Mouse (Mus musculus): ENCODE results near the gene Hist1h1d. TPM values are rescaled to one million over a fixed set of nuclear protein-coding genes. Genes with fewer than 3 reads are reported as not detected.
"Not testable (repeated sequence)": the region's sequence is repeated elsewhere in the genome, so short reads cannot be mapped to it uniquely, and the experiment has no call there.

The Hist1h1d gene
- polyA plus RNA-seq, 1 experiment from 2014 or later, result 0.52 TPM

DNA sequence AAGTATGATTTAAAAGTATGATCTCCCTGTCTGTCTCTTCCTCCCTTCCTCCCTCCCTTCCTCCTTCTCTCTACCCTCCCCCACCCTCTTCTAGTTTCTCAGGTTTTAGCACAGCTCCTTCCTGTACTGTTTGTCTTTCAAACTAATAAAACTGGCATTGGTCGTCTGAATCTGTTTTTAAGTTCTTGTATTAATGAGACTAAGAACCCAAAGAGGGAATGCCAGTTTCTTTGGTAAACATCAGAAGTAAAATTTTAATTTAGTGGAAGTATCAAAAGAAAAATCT, 33.8 kb downstream of the Hist1h1d start:
- peak overlapping the region; percentile 72 for H3K9ac ChIP-seq
- H3K27ac ChIP-seq, result peak overlapping the region; percentile 95
- peaks cover 28% of the 10 kb centered on the region for H3K4me1 ChIP-seq
- H3K9me3 ChIP-seq, result no peaks in the 10 kb centered on the region
- WGBS, result 7% methylated on average over 1 of the region's 1 CpGs
- no peaks in the 10 kb centered on the region for H3K27me3 ChIP-seq
- H3K4me3 ChIP-seq, result peak overlapping the region; percentile 50
- peak overlapping the region; percentile 84 for H3K4me2 ChIP-seq
- no peaks in the 10 kb centered on the region for H3K36me3 ChIP-seq
- no peak for ATAC-seq (ENCODE audit: insufficient number of reproducible peaks, insufficient read depth, low FRiP score, low TSS enrichment, low read depth)

- ATAC-seq (ENCODE audit: insufficient number of reproducible peaks, insufficient read depth, low FRiP score, low TSS enrichment, low read depth), result no peak
- 93% methylated on average over 7 of the region's 7 CpGs for WGBS
- no peak overlapping the region for H3K27ac ChIP-seq
- H3K27me3 ChIP-seq, result no peaks in the 10 kb centered on the region
- H3K4me2 ChIP-seq, result no peak overlapping the region
- no peaks in the 10 kb centered on the region for H3K9me3 ChIP-seq
- H3K36me3 ChIP-seq, result no peaks in the 10 kb centered on the region
- H3K4me1 ChIP-seq, result peaks cover 4% of the 10 kb centered on the region; the same call in 1 of the 2 replicates
- no peak overlapping the region for H3K4me3 ChIP-seq
- H3K9ac ChIP-seq, result no peak overlapping the region
These were observed 38.1 kb downstream of the Hist1h1d start for GRCm38 (mm10) chr13:23591206-23591605.

GRCm38 (mm10) chr13:23591886-23592285, 38.8 kb downstream of the Hist1h1d start:
- not testable (repeated sequence) for H3K4me1 ChIP-seq; H3K9ac ChIP-seq; H3K36me3 ChIP-seq; H3K27ac ChIP-seq; H3K9me3 ChIP-seq; H3K27me3 ChIP-seq; ATAC-seq (ENCODE audit: insufficient number of reproducible peaks, insufficient read depth, low FRiP score, low TSS enrichment, low read depth); H3K4me3 ChIP-seq; H3K4me2 ChIP-seq
- 86% methylated on average over 7 of the region's 7 CpGs for WGBS

GRCm38 (mm10) chr13:23592614-23593013, 39.6 kb downstream of the Hist1h1d start:
- Histone ChIP-seq H3K27ac (no peak overlapping the region), H3K36me3 (no peaks in the 10 kb centered on the region), H3K9ac (no peak overlapping the region), H3K9me3 (no peaks in the 10 kb centered on the region), H3K4me2 (no peak overlapping the region), H3K4me3 (no peak overlapping the region), H3K4me1 (no peaks in the 10 kb centered on the region), H3K27me3 (no peaks in the 10 kb centered on the region)
- 70% methylated on average over 7 of the region's 7 CpGs for WGBS
- ATAC-seq (ENCODE audit: insufficient number of reproducible peaks, insufficient read depth, low FRiP score, low TSS enrichment, low read depth), result no peak

GRCm38 (mm10) chr13:23593051-23593770, 40.1 kb downstream of the Hist1h1d start:
- no peaks in the 10 kb centered on the region for H3K9me3 ChIP-seq
- H3K27ac ChIP-seq, result peak overlapping the region; percentile 44
- no peak for ATAC-seq (ENCODE audit: insufficient number of reproducible peaks, insufficient read depth, low FRiP score, low TSS enrichment, low read depth)
- H3K4me1 ChIP-seq, result no peaks in the 10 kb centered on the region
- H3K4me2 ChIP-seq, result no peak overlapping the region
- no peak overlapping the region for H3K9ac ChIP-seq
- H3K4me3 ChIP-seq, result no peak overlapping the region
- no peaks in the 10 kb centered on the region for H3K27me3 ChIP-seq
- H3K36me3 ChIP-seq, result no peaks in the 10 kb centered on the region
- 65% methylated on average over 5 of the region's 5 CpGs for WGBS

DNA sequence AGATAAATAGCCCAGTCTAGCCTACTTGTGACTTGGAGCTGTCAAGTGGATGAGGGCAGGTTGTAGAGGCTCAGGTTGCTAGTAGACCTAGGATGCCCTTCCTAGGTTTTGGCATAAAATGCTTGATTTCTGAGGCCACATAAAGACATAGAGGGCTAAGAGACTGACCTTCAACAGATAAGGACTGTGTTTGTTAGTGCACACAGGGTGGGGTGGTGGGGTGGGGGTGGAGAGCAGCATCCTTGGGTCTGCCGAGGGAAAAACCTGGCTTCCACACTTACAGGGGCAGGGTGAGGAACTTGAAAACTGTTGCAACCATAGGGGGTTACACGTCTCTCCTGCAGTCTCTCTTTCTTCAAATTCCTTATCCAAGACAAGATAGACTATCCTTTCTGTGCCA, 42.1 kb downstream of the Hist1h1d start:
- Histone ChIP-seq H3K27ac (no peak overlapping the region), H3K9ac (no peak overlapping the region), H3K9me3 (no peaks in the 10 kb centered on the region), H3K27me3 (no peaks in the 10 kb centered on the region), H3K4me2 (no peak overlapping the region), H3K4me3 (no peak overlapping the region), H3K4me1 (no peaks in the 10 kb centered on the region), H3K36me3 (no peaks in the 10 kb centered on the region)
- 87% methylated on average over 2 of the region's 2 CpGs for WGBS
- no peak for ATAC-seq (ENCODE audit: insufficient number of reproducible peaks, insufficient read depth, low FRiP score, low TSS enrichment, low read depth)

GRCm38 (mm10) chr13:23595622-23596372, 42.7 kb downstream of the Hist1h1d start:
- 81% methylated on average over 7 of the region's 7 CpGs for WGBS
- H3K27ac ChIP-seq, result no peak overlapping the region
- no peaks in the 10 kb centered on the region for H3K4me1 ChIP-seq
- H3K9ac ChIP-seq, result 0 out of 2 replicates have a peak overlapping the region, but pooled peaks have one; percentile 12
- H3K4me3 ChIP-seq, result no peak overlapping the region
- no peaks in the 10 kb centered on the region for H3K9me3 ChIP-seq
- ATAC-seq (ENCODE audit: insufficient number of reproducible peaks, insufficient read depth, low FRiP score, low TSS enrichment, low read depth), result no peak
- H3K27me3 ChIP-seq, result no peaks in the 10 kb centered on the region
- no peaks in the 10 kb centered on the region for H3K36me3 ChIP-seq
- H3K4me2 ChIP-seq, result no peak overlapping the region

GRCm38 (mm10) chr13:23597957-23598356, 44.9 kb downstream of the Hist1h1d start:
- no peaks in the 10 kb centered on the region for H3K9me3 ChIP-seq
- WGBS, result 6% methylated on average over 9 of the region's 9 CpGs
- H3K4me2 ChIP-seq, result no peak overlapping the region
- H3K36me3 ChIP-seq, result no peaks in the 10 kb centered on the region
- ATAC-seq (ENCODE audit: insufficient number of reproducible peaks, insufficient read depth, low FRiP score, low TSS enrichment, low read depth), result no peak
- H3K9ac ChIP-seq, result no peak overlapping the region
- H3K4me1 ChIP-seq, result no peaks in the 10 kb centered on the region
- no peaks in the 10 kb centered on the region for H3K27me3 ChIP-seq
- H3K27ac ChIP-seq, result no peak overlapping the region
- no peak overlapping the region for H3K4me3 ChIP-seq

DNA sequence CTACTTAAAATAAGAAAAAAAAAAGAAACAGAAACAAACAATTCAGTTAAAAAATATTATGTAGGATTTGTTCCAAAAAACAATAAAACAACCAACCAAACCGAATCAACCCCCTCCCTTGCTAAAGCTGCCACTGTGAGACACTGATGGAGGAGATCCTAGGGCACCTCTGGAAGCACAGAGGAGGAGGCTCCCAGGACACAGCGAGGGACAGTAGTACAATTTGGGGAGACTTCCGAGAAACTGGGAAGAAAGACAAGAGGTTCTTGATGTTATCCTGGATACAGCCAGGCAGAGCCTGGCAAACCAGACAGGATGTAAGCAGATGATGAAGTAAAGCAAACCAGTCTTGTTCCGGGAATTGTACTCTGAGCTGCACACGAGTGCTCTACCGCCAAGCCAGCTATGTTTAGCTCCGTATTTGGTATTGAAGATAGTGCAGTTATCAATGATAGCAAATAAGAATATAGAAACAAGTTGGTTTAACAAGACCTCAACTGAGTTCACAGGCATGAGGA, 50.2 kb downstream of the Hist1h1d start:
- Histone ChIP-seq H3K27ac (no peak overlapping the region), H3K27me3 (no peaks in the 10 kb centered on the region)
- no peak for ATAC-seq (ENCODE audit: insufficient number of reproducible peaks, insufficient read depth, low FRiP score, low TSS enrichment, low read depth)

DNA sequence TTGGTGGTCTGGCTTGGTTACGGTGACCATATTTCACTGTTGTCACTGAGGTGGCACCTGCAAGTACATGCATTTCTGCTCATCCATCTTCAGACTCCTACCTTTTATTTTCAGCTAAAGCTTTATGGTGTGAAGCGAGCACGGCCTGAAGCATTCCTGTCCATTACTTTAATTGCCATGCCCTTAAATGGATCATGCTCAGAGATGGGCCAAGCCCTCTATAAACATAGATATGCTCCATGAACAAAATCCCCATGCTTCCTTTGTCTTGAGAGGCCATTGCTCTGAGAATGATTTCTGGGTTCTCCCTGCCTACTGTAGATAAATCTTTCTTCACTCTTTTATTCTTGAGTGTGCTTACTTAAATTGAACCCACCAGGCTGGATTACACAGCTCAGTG, 51.4 kb downstream of the Hist1h1d start:
- no peak for ATAC-seq (ENCODE audit: insufficient number of reproducible peaks, insufficient read depth, low FRiP score, low TSS enrichment, low read depth)
- 91% methylated on average over 3 of the region's 3 CpGs for WGBS
- H3K4me2 ChIP-seq, result no peak overlapping the region
- H3K9ac ChIP-seq, result no peak overlapping the region
- H3K36me3 ChIP-seq, result no peaks in the 10 kb centered on the region
- no peaks in the 10 kb centered on the region for H3K9me3 ChIP-seq
- no peak overlapping the region for H3K27ac ChIP-seq
- H3K4me3 ChIP-seq, result no peak overlapping the region
- H3K4me1 ChIP-seq, result no peaks in the 10 kb centered on the region
- no peaks in the 10 kb centered on the region for H3K27me3 ChIP-seq

More for the DNA sequence above, 50.2 kb downstream of the Hist1h1d start:
- Histone ChIP-seq H3K4me3 (no peak overlapping the region), H3K4me2 (no peak overlapping the region), H3K9me3 (no peaks in the 10 kb centered on the region), H3K4me1 (no peaks in the 10 kb centered on the region), H3K36me3 (no peaks in the 10 kb centered on the region), H3K9ac (no peak overlapping the region)
- WGBS, result 74% methylated on average over 7 of the region's 7 CpGs

DNA sequence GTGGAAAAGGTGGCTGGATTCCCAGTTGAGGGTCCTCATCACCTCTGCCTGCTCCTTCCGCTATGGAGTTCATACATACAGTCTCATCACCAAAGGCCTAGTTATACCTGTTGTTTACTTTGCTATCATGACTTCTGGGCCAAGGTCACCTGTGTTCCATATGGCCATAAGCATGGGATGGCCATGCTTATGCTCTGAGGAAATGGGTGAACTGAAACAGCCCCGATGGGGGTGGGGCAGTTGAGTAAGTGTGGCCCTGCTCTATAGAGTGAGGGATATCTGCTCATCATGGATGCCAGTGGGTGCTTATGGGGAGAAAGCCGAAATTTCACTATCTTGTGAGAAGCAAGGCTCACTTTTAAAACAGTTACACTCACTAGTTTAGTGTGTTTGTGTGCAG, 52.0 kb downstream of the Hist1h1d start:
- Histone ChIP-seq H3K36me3 (no peaks in the 10 kb centered on the region), H3K4me2 (no peak overlapping the region), H3K4me3 (no peak overlapping the region), H3K9ac (no peak overlapping the region), H3K4me1 (no peaks in the 10 kb centered on the region), H3K27me3 (no peaks in the 10 kb centered on the region), H3K27ac (no peak overlapping the region), H3K9me3 (no peaks in the 10 kb centered on the region)
- no peak for ATAC-seq (ENCODE audit: insufficient number of reproducible peaks, insufficient read depth, low FRiP score, low TSS enrichment, low read depth)
- WGBS, result 84% methylated on average over 3 of the region's 3 CpGs

- H3K4me1 ChIP-seq, result no peaks in the 10 kb centered on the region
- H3K4me3 ChIP-seq, result no peak overlapping the region
- no peak overlapping the region for H3K4me2 ChIP-seq
- H3K9ac ChIP-seq, result no peak overlapping the region
- no peaks in the 10 kb centered on the region for H3K27me3 ChIP-seq
- H3K36me3 ChIP-seq, result no peaks in the 10 kb centered on the region
- no peak for ATAC-seq (ENCODE audit: insufficient number of reproducible peaks, insufficient read depth, low FRiP score, low TSS enrichment, low read depth)
- 88% methylated on average over 4 of the region's 4 CpGs for WGBS
- no peaks in the 10 kb centered on the region for H3K9me3 ChIP-seq
- no peak overlapping the region for H3K27ac ChIP-seq
These were observed 56.1 kb downstream of the Hist1h1d start for GRCm38 (mm10) chr13:23609209-23609608.
